Mouse (Mus musculus) monocyte, adult 59 days (primary cell): ENCODE results near the gene Tekt3. TPM values are rescaled to one million over a fixed set of nuclear protein-coding genes. Genes with fewer than 3 reads are reported as not detected.

Source experiments
- total RNA-seq, 2 experiments: library from RNA; stranded (reverse); gene quantifications; one replicate each; pipeline ENCODE4 v1.2.4; 2023

Gene Tekt3
- not detected for total RNA-seq

GRCm38 (mm10) chr11:63061446-63061845 is at the start of gene Tekt3:
Gene Tekt3 (plus strand): TSS chr11:63061654.

GRCm38 (mm10) chr11:63128784-63129183 is 67.3 kb downstream of the Tekt3 start, which contains the start of gene Pmp22:
Gene Pmp22 (plus strand): TSS chr11:63128982.

Other genes starting within 250 kb of the Tekt3 start
- 10 to 100 TPM; 15.6 to 18.3 TPM for gene Trim16, start 241.4 kb upstream of the Tekt3 start, total RNA-seq
- 1 to 10 TPM; 1.6 to 1.9 TPM for gene Fbxw10, start 214.6 kb upstream of the Tekt3 start, total RNA-seq
- gene Tvp23b, start 182.2 kb upstream of the Tekt3 start, total RNA-seq: 10 to 100 TPM; 16.0 to 16.9 TPM
- not detected for gene Cdrt4, start 110.5 kb upstream of the Tekt3 start, total RNA-seq
- gene Pmp22, start 67.3 kb downstream of the Tekt3 start, total RNA-seq: 1 to 10 TPM; 2.3 to 7.8 TPM